8 mouse cellular contexts compared by ENCODE assay signal in genomic region chr2:94436952-94437351, GRCm38 (mm10). TPM values are rescaled to one million over a fixed set of nuclear protein-coding genes. Genes with fewer than 3 reads are reported as not detected.
DNase-seq lines count a peak whose midpoint lies in the region; ATAC-seq lines count a peak whose summit lies in the region.

No protein-coding gene starts in this region.

- H3K27ac ChIP-seq in forebrain, embryonic 11.5 days (ENCODE audit: low read depth, low read length), result no peak overlapping the region
- H3K27ac ChIP-seq in kidney, embryonic 14.5 days (ENCODE audit: low read depth, low read length), result peak overlapping the region; percentile 65; the same call in 1 of the 2 replicates

- no peaks in the 10 kb centered on the region; the same call in 1 of the 2 replicates for H3K4me1 ChIP-seq in forebrain, embryonic 11.5 days (replicated peaks; ENCODE audit: control insufficient read depth, insufficient read depth, low read length)
- H3K4me1 ChIP-seq in kidney, embryonic 14.5 days (ENCODE audit: control insufficient read depth, insufficient read depth, low read length), result peaks cover 13% of the 10 kb centered on the region; the same call in 1 of the 2 replicates
- peaks cover 54% of the 10 kb centered on the region for H3K4me1 ChIP-seq in megakaryocyte, embryonic 14.5 days

- H3K4me2 ChIP-seq in forebrain, embryonic 11.5 days (ENCODE audit: low read depth, low read length, severe bottlenecking), result peak overlapping the region; percentile 84
- H3K4me2 ChIP-seq in kidney, embryonic 14.5 days (replicated peaks; ENCODE audit: low read depth, low read length), result peak overlapping the region; percentile 76

- H3K9ac ChIP-seq in forebrain, embryonic 11.5 days (ENCODE audit: low read length), result peak overlapping the region; percentile 89
- peak overlapping the region; percentile 93 for H3K9ac ChIP-seq in kidney, embryonic 14.5 days (ENCODE audit: low read depth, low read length)

- H3K9me3 ChIP-seq in forebrain, embryonic 11.5 days (ENCODE audit: control insufficient read depth, low read length), result no peaks in the 10 kb centered on the region
- no peaks in the 10 kb centered on the region for H3K9me3 ChIP-seq in kidney, embryonic 14.5 days (ENCODE audit: control insufficient read depth, low read length)
- H3K9me3 ChIP-seq in megakaryocyte, embryonic 14.5 days, result no peaks in the 10 kb centered on the region

- no peaks in the 10 kb centered on the region for H3K27me3 ChIP-seq in forebrain, embryonic 11.5 days (ENCODE audit: control insufficient read depth, insufficient read depth, low read length)
- H3K27me3 ChIP-seq in kidney, embryonic 14.5 days (ENCODE audit: control insufficient read depth, insufficient read depth, low read length), result no peaks in the 10 kb centered on the region
- peaks cover 3% of the 10 kb centered on the region for H3K27me3 ChIP-seq in megakaryocyte, embryonic 14.5 days (replicated peaks)

- 4% methylated on average over 10 of the region's 10 CpGs for WGBS in forebrain, embryonic 11.5 days
- 0% methylated on average over 10 of the region's 10 CpGs for WGBS in kidney, embryonic 14.5 days

- no peak for ATAC-seq in forebrain, embryonic 11.5 days (replicated peaks; ENCODE audit: low FRiP score)
- no peak for ATAC-seq in kidney, embryonic 14.5 days (ENCODE audit: low FRiP score, low TSS enrichment)

- no peaks in the 10 kb centered on the region for H3K36me3 ChIP-seq in forebrain, embryonic 11.5 days (ENCODE audit: control insufficient read depth, insufficient read depth, low read length)
- no peaks in the 10 kb centered on the region for H3K36me3 ChIP-seq in kidney, embryonic 14.5 days (ENCODE audit: control insufficient read depth, insufficient read depth, low read length)
- H3K36me3 ChIP-seq in megakaryocyte, embryonic 14.5 days (replicated peaks; ENCODE audit: low read length), result no peaks in the 10 kb centered on the region

- peak; percentile 29 for DNase-seq in CD4-positive, CD25-positive, alpha-beta regulatory T cell, adult 2 months (ENCODE audit: low read depth, low spot score)
- peak; percentile 33 for DNase-seq in MN1 (ENCODE audit: low spot score)
- DNase-seq in forebrain, embryonic 11.5 days (ENCODE audit: low spot score), result no peak
- no peak for DNase-seq in urinary bladder, adult 2 months (ENCODE audit: low spot score)
- no peak for DNase-seq in frontal cortex, adult 2 months (ENCODE audit: extremely low spot score in 1 of 2, low spot score in 1 of 2)
- DNase-seq in adrenal gland, postnatal 25 days, result no peak

- H3K4me3 ChIP-seq in forebrain, embryonic 11.5 days (ENCODE audit: low read depth, low read length), result peak overlapping the region; percentile 96
- peak overlapping the region; percentile 99 for H3K4me3 ChIP-seq in kidney, embryonic 14.5 days (ENCODE audit: low read length)
- H3K4me3 ChIP-seq in megakaryocyte, embryonic 14.5 days (replicated peaks), result peak overlapping the region; percentile 95

RNA-seq across cellular contexts. Expression of gene Api5, which starts 1.0 kb away (rescaled TPM):
- 249 and 252 TPM in 2 replicates for polyA plus RNA-seq in forebrain, embryonic 11.5 days (2014; fragmentation: Nextera tagmentation; extraction: Ambion mirVana)
- 93.5 and 191 TPM in 2 replicates for polyA plus RNA-seq in kidney, embryonic 14.5 days (2014; fragmentation: Nextera tagmentation; extraction: Ambion mirVana)
- polyA plus RNA-seq in megakaryocyte, embryonic 14.5 days (2012; ENCODE audit: insufficient read depth, low replicate concordance), result 5.5 and 13.9 TPM in 2 replicates
- polyA plus RNA-seq in urinary bladder, adult 2 months (2012; rRNA removed), result 57.3 and 59.2 TPM in 2 replicates
- 44.7 and 49.3 TPM in 2 replicates for polyA plus RNA-seq in frontal cortex, adult 2 months (2012; rRNA removed)
- total RNA-seq in adrenal gland, postnatal 25 days (2021), result 77.6 and 81.7 TPM in 2 replicates

RNA-seq across cellular contexts. Expression of gene Ttc17, which starts 30.5 kb away (rescaled TPM):
- polyA plus RNA-seq in forebrain, embryonic 11.5 days (2014; fragmentation: Nextera tagmentation; extraction: Ambion mirVana), result 15.1 and 15.4 TPM in 2 replicates
- polyA plus RNA-seq in kidney, embryonic 14.5 days (2014; fragmentation: Nextera tagmentation; extraction: Ambion mirVana), result 10.8 and 18.4 TPM in 2 replicates
- 1.2 and 2.8 TPM in 2 replicates for polyA plus RNA-seq in megakaryocyte, embryonic 14.5 days (2012; ENCODE audit: insufficient read depth, low replicate concordance)
- polyA plus RNA-seq in urinary bladder, adult 2 months (2012; rRNA removed), result 17.8 and 20.3 TPM in 2 replicates
- 24.9 and 25.0 TPM in 2 replicates for polyA plus RNA-seq in frontal cortex, adult 2 months (2012; rRNA removed)
- 39.5 and 46.2 TPM in 2 replicates for total RNA-seq in adrenal gland, postnatal 25 days (2021)

Comparison
In these comparisons a context has a peak if more than half of its experiments do, and no peak if none do; other contexts are left out.
1. DNase-seq: peak in CD4-positive, CD25-positive, alpha-beta regulatory T cell, adult 2 months (single experiment) and MN1 (single experiment); none in forebrain, embryonic 11.5 days (single experiment), urinary bladder, adult 2 months (single experiment), frontal cortex, adult 2 months (0 of 2) and adrenal gland, postnatal 25 days (single experiment).
2. Peak in every context shown above with its lines, with median percentiles within 50 percentile points of each other: H3K4me3 ChIP-seq.